Comparison of ENCODE assay signal across 30 mouse cellular contexts in the genomic region with DNA sequence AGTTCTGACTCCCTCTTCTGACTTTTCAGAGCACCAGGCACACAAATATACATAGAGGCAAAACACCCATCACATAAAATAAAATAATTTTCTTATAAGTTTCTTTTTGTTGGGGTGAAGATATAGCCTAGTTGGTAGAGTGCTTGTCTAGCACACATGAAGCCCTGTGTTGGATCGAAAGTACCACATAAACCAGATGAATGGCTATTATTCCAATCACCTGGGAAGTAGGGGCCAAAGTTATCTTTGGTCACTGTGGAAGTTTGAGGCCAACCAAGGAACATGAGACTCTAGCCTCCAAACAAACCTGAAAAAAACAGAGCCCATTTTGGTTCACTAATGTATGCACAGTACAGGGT.
"Had no signal": no experiment of that assay in that cellular context is flagged by ENCODE, and none has a peak within 500 bp of the region (broad histone marks: within the 10 kb centered on the region; RNA-seq: fewer than 3 reads in every experiment).

No protein-coding gene starts in this region.

- H3K27ac ChIP-seq: limb, embryonic 10.5 days; limb, embryonic 12.5 days; limb, embryonic 13.5 days; limb, embryonic 15.5 days; liver, embryonic 12.5 days; liver, embryonic 13.5 days; liver, embryonic 14.5 days; liver, embryonic 15.5 days; lung, embryonic 15.5 days; macrophage; midbrain, embryonic 10.5 days; midbrain, embryonic 12.5 days; midbrain, embryonic 13.5 days; midbrain, embryonic 15.5 days; neural tube, embryonic 12.5 days had no signal

- H3K4me2 ChIP-seq: limb, embryonic 12.5 days; limb, embryonic 13.5 days; limb, embryonic 15.5 days; liver, embryonic 11.5 days; liver, embryonic 12.5 days; liver, embryonic 13.5 days; liver, embryonic 15.5 days; lung, embryonic 14.5 days; lung, embryonic 15.5 days; midbrain, embryonic 11.5 days; midbrain, embryonic 12.5 days; midbrain, embryonic 13.5 days; midbrain, embryonic 15.5 days; neural tube, embryonic 12.5 days had no signal

- H3K27me3 ChIP-seq: limb, embryonic 12.5 days; limb, embryonic 13.5 days; limb, embryonic 15.5 days; liver, embryonic 12.5 days; liver, embryonic 13.5 days; liver, embryonic 15.5 days; lung, embryonic 15.5 days; megakaryocyte, embryonic 14.5 days; midbrain, embryonic 12.5 days; midbrain, embryonic 13.5 days; midbrain, embryonic 15.5 days; neural tube, embryonic 12.5 days had no signal

- H3K4me3 ChIP-seq: limb, embryonic 10.5 days; limb, embryonic 12.5 days; limb, embryonic 13.5 days; limb, embryonic 15.5 days; liver, embryonic 12.5 days; liver, embryonic 13.5 days; liver, embryonic 15.5 days; lung, embryonic 15.5 days; megakaryocyte, embryonic 14.5 days; midbrain, embryonic 10.5 days; midbrain, embryonic 12.5 days; midbrain, embryonic 13.5 days; midbrain, embryonic 15.5 days; myocyte; neural tube, embryonic 12.5 days had no signal

- H3K36me3 ChIP-seq: limb, embryonic 10.5 days; limb, embryonic 12.5 days; limb, embryonic 13.5 days; limb, embryonic 15.5 days; liver, embryonic 12.5 days; liver, embryonic 13.5 days; liver, embryonic 15.5 days; lung, embryonic 15.5 days; midbrain, embryonic 10.5 days; midbrain, embryonic 12.5 days; midbrain, embryonic 13.5 days; midbrain, embryonic 15.5 days; neural tube, embryonic 12.5 days had no signal

- H3K9ac ChIP-seq: limb, embryonic 12.5 days; limb, embryonic 13.5 days; limb, embryonic 15.5 days; liver, embryonic 12.5 days; liver, embryonic 13.5 days; liver, embryonic 14.5 days; liver, embryonic 15.5 days; liver, postnatal 0 days; lung, embryonic 14.5 days; lung, embryonic 15.5 days; midbrain, embryonic 12.5 days; midbrain, embryonic 13.5 days; midbrain, embryonic 15.5 days; neural tube, embryonic 12.5 days had no signal

- H3K9me3 ChIP-seq: limb, embryonic 10.5 days; limb, embryonic 12.5 days; limb, embryonic 13.5 days; limb, embryonic 15.5 days; liver, embryonic 12.5 days; liver, embryonic 13.5 days; liver, embryonic 15.5 days; lung, embryonic 15.5 days; megakaryocyte, embryonic 14.5 days; midbrain, embryonic 10.5 days; midbrain, embryonic 12.5 days; midbrain, embryonic 13.5 days; midbrain, embryonic 15.5 days; neural tube, embryonic 12.5 days had no signal

- H3K4me1 ChIP-seq: midbrain, embryonic 12.5 days; neural tube, embryonic 12.5 days had no signal

- DNase-seq: left cerebral cortex, postnatal 4 days; liver; liver, embryonic 13.5 days; liver, postnatal 0 days; lung, adult 18-20 months; lung, adult 2 months; lung, embryonic 14.5 days; lung, postnatal 10 days; lung, postnatal 14 days; lung, postnatal 36 days; lung, postnatal 4 days; midbrain, embryonic 14.5 days had no signal
